Mouse (Mus musculus): ENCODE results near the gene Tnfsf12.

DNA sequence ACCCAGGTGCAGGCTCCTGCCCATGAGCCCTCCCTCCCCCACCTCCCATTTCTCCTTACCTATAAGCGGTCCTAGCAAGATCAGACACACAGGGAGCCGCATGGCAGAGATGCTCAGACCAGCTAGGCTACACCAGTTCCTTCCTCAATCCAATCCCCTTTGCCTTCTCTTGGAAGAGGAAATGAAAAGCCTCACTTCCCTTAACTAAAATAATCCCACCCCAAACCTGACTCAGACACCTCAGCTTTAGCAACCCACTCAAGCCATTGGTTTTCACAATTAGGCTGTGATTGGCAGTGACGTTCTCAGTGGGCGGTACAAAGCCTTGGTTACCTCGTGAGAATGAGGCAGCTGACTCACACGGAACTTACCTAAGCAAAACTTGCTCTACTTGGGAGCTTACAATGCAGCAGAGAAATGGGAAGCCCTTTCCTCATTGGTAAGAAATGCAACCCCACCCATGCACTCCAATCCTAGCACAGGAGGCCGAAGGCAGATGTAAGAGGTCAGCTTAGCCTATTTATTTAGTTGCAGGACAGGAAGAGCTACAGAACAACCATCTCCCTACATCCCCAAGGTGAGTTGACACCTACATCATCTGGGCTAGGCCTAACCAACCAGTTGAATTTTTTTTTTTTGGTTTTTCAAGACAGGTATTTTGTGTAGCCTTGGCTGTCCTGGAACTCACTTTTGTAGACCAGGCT lies 29.5 kb downstream of the Tnfsf12 start, which contains the start of gene Cd68:
- TF ChIP-seq CTCF (IDR thresholded peaks at IDR 0.05; ENCODE audit: low read depth) (no peak), EP300 (optimal IDR thresholded peaks at IDR 0.05) (no peak)

Data from stomach, postnatal 0 days (tissue).